Mouse (Mus musculus): Measurements from ENCODE around the gene Cdc34.

DNA sequence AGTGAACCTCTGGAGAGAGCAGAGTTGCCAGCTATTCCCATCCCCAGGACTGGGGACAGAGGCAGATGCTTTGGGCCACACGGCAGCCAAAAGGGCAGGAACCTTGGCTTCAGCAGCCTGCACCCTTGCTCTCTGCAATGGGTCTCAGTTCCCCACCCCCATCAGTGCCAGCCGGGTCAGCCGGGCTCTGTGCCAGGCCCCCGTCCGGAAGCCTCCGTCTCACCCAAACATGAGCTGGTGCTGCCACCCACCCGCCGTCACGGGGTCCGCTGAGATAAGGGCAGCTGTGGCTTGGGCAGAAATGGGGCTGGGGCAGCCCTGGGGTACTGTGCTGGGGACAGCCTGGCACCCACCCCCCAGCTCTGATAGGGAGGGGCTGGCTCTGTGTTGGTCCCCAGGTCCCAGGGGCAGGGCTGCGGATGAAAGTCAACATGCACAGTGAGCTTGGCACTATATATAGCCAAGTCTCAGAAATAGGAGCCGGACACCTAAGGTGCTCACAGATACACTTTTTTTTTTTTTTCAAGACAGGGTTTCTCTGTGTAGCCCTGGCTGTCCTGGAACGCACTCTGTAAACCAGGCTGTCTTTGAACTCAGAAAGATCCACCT is 47.5 kb downstream of the Cdc34 start:
- TF ChIP-seq CTCF (IDR thresholded peaks at IDR 0.05; ENCODE audit: low read depth) (no peak), EP300 (IDR thresholded peaks at IDR 0.05; ENCODE audit: low read depth) (no peak)
